Mouse (Mus musculus) CH12.LX (cell line): ENCODE data around the gene Casp3.

Experiments used
- MAX ChIP-seq: IDR thresholded peaks from 2 replicates; pipeline ENCODE4 v1.6.1; 2011; ENCODE audit warnings: low read length, improper control_type of control experiment
- NRF1 ChIP-seq: IDR thresholded peaks from 2 replicates; pipeline ENCODE4 v1.6.1; 2014; ENCODE audit warnings: low read depth, mild to moderate bottlenecking, inconsistent platforms, low read length, improper control_type of control experiment, moderate library complexity
- POLR2A ChIP-seq: IDR thresholded peaks from 2 replicates; pipeline ENCODE4 v1.6.1; 2011; ENCODE audit warnings: low read depth, mild to moderate bottlenecking, improper control_type of control experiment, low read length

DNA sequence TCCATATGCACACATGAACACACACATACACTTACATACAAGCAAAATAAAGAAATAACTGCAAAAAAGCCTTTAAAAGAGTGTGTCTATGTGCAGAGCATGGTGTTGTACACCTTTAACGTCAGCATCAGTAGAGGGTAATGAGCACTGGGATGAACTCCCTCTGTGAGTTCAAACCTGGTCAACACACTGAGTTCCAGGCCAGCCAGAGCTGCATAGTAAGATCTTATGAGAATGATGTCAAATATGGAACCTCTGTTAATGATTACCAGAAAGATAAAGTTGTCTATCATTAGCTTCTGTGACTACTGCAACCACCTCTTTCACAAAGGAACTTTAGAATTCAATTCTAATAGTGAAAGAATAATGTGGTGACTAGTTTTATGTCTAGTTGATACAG lies 10.2 kb upstream of the Casp3 start:
- TF ChIP-seq NRF1 (no peak), POLR2A (no peak), MAX (no peak)
